Mouse (Mus musculus): ENCODE data around the gene Odf3l1. TPM values are rescaled to one million over a fixed set of nuclear protein-coding genes. Genes with fewer than 3 reads are reported as not detected.

The Odf3l1 gene
- total and polyA plus RNA-seq, 3 experiments = not detected

GRCm38 (mm10) chr9:56903662-56904061 lies 39.2 kb upstream of the Odf3l1 start:
- Histone ChIP-seq H3K27ac (ENCODE audit: insufficient read depth, low read depth) (no peak overlapping the region), H3K36me3 (replicated peaks in 1 of 2; ENCODE audit: control insufficient read depth in 1 of 2, insufficient read depth in 1 of 2, low read length in 1 of 2) (no peaks in the 10 kb centered on the region), H3K9ac (ENCODE audit: insufficient read depth, low read depth) (no peak overlapping the region), H3K4me3 (replicated peaks in 1 of 3; ENCODE audit: low read depth in 2 of 3, low read length in 2 of 3, poor library complexity in 1 of 3) (no peak overlapping the region), H3K79me2 (replicated peaks; ENCODE audit: control insufficient read depth, extremely low read depth, insufficient read depth, poor library complexity, severe bottlenecking) (no peaks in the 10 kb centered on the region), H3K4me1 (ENCODE audit: control insufficient read depth in 1 of 2, insufficient read depth in 2 of 2) (peaks cover 19 to 48% of the 10 kb centered on the region in 2 experiments), H3K4me2 (ENCODE audit: insufficient read depth, low read depth, poor library complexity, severe bottlenecking) (no peak overlapping the region), H3K27me3 (replicated peaks) (no peaks in the 10 kb centered on the region), H3K9me3 (replicated peaks; ENCODE audit: low read length) (no peaks in the 10 kb centered on the region)
- in situ Hi-C loops (cut with MboI; ENCODE audit: low pct_ligation_motif_present, low pct_unique_long_range_greater_than_20kb, low sequenced_read_pairs) = loop anchor here (5.0 kb wide), 1 partner anchor 34 kb away; the partner anchor contains the start of gene Imp3
- TF ChIP-seq MYC (IDR thresholded peaks at IDR 0.05; ENCODE audit: low read depth, low read length) (no peak), RCOR1 (conservative IDR thresholded peaks at IDR 0.05; ENCODE audit: low read depth, low read length) (no peak), ZKSCAN1 (IDR thresholded peaks at IDR 0.05; ENCODE audit: borderline replicate concordance, low read depth, low read length) (no peak)
- dilution Hi-C loops (cut with MboI; ENCODE audit: extremely low pct_ligation_motif_present, extremely low pct_unique_long_range_greater_than_20kb, low sequenced_read_pairs) = no loop called here
- no peak for DNase-seq (ENCODE audit: extremely low read depth)

- peaks cover 2% of the 10 kb centered on the region for H3K27me3 ChIP-seq (replicated peaks)
- no peaks in the 10 kb centered on the region for H3K79me2 ChIP-seq (replicated peaks; ENCODE audit: control insufficient read depth, extremely low read depth, insufficient read depth, poor library complexity, severe bottlenecking)
- peaks cover 14 to 44% of the 10 kb centered on the region in 2 experiments for H3K4me1 ChIP-seq (ENCODE audit: control insufficient read depth in 1 of 2, insufficient read depth in 2 of 2)
- H3K9me3 ChIP-seq (replicated peaks; ENCODE audit: low read length) = no peaks in the 10 kb centered on the region
- dilution Hi-C loops (cut with MboI; ENCODE audit: extremely low pct_ligation_motif_present, extremely low pct_unique_long_range_greater_than_20kb, low sequenced_read_pairs) = no loop called here
- H3K9ac ChIP-seq (ENCODE audit: insufficient read depth, low read depth) = no peak overlapping the region
- no peak overlapping the region for H3K4me3 ChIP-seq (replicated peaks in 1 of 3; ENCODE audit: low read depth in 2 of 3, low read length in 2 of 3, poor library complexity in 1 of 3)
- no peak for DNase-seq (ENCODE audit: extremely low read depth)
- no peak for TF ChIP-seq MYC (IDR thresholded peaks at IDR 0.05; ENCODE audit: low read depth, low read length)
- TF ChIP-seq GABPA (IDR thresholded peaks at IDR 0.05; ENCODE audit: insufficient replicate concordance, low read depth, low read length) = no peak
- TF ChIP-seq CHD1 (IDR thresholded peaks at IDR 0.05; ENCODE audit: low read depth, low read length) = no peak
- H3K36me3 ChIP-seq (replicated peaks in 1 of 2; ENCODE audit: control insufficient read depth in 1 of 2, insufficient read depth in 1 of 2, low read length in 1 of 2) = no peaks in the 10 kb centered on the region
- no peak overlapping the region for H3K27ac ChIP-seq (ENCODE audit: insufficient read depth, low read depth)
- H3K4me2 ChIP-seq (ENCODE audit: insufficient read depth, low read depth, poor library complexity, severe bottlenecking) = no peak overlapping the region
- in situ Hi-C loops (cut with MboI; ENCODE audit: low pct_ligation_motif_present, low pct_unique_long_range_greater_than_20kb, low sequenced_read_pairs) = loop anchor here (5.0 kb wide), 1 partner anchor 36 kb away; the partner anchor contains the start of gene Imp3
These were observed 36.7 kb upstream of the Odf3l1 start for GRCm38 (mm10) chr9:56901187-56901586.

GRCm38 (mm10) chr9:56900571-56900970 lies 36.1 kb upstream of the Odf3l1 start:
- no peak overlapping the region for H3K4me3 ChIP-seq (replicated peaks in 1 of 3; ENCODE audit: low read depth in 2 of 3, low read length in 2 of 3, poor library complexity in 1 of 3)
- H3K9me3 ChIP-seq (replicated peaks; ENCODE audit: low read length) = no peaks in the 10 kb centered on the region
- no peak for TF ChIP-seq MEF2A (IDR thresholded peaks at IDR 0.05; ENCODE audit: borderline replicate concordance, low read depth, low read length)
- TF ChIP-seq E2F4 (IDR thresholded peaks at IDR 0.05; ENCODE audit: insufficient replicate concordance, low read depth, low read length) = no peak
- no peak for TF ChIP-seq NELFE (IDR thresholded peaks at IDR 0.05; ENCODE audit: low read depth, low read length)
- TF ChIP-seq ETS1 (conservative IDR thresholded peaks at IDR 0.05; ENCODE audit: low read depth, low read length) = no peak
- no peak for TF ChIP-seq BHLHE40 (IDR thresholded peaks at IDR 0.05; ENCODE audit: low read depth, low read length)
- no peak for TF ChIP-seq EP300 (IDR thresholded peaks at IDR 0.05; ENCODE audit: low read length)
- TF ChIP-seq RCOR1 (conservative IDR thresholded peaks at IDR 0.05; ENCODE audit: low read depth, low read length) = no peak
- no peak for TF ChIP-seq CHD2 (IDR thresholded peaks at IDR 0.05; ENCODE audit: low read length)
- in situ Hi-C loops (cut with MboI; ENCODE audit: low pct_ligation_motif_present, low pct_unique_long_range_greater_than_20kb, low sequenced_read_pairs) (loop anchor here (5.0 kb wide), 1 partner anchor 37 kb away; the partner anchor contains the start of gene Imp3), dilution Hi-C loops (cut with MboI; ENCODE audit: extremely low pct_ligation_motif_present, extremely low pct_unique_long_range_greater_than_20kb, low sequenced_read_pairs) (no loop called here)
- no peaks in the 10 kb centered on the region for H3K36me3 ChIP-seq (replicated peaks in 1 of 2; ENCODE audit: control insufficient read depth in 1 of 2, insufficient read depth in 1 of 2, low read length in 1 of 2)
- H3K9ac ChIP-seq (ENCODE audit: insufficient read depth, low read depth) = no peak overlapping the region
- H3K27me3 ChIP-seq (replicated peaks) = peaks cover 2% of the 10 kb centered on the region
- H3K4me2 ChIP-seq (ENCODE audit: insufficient read depth, low read depth, poor library complexity, severe bottlenecking) = no peak overlapping the region
- H3K4me1 ChIP-seq (ENCODE audit: control insufficient read depth in 1 of 2, insufficient read depth in 2 of 2) = peaks cover 14 to 47% of the 10 kb centered on the region in 2 experiments
- H3K79me2 ChIP-seq (replicated peaks; ENCODE audit: control insufficient read depth, extremely low read depth, insufficient read depth, poor library complexity, severe bottlenecking) = no peaks in the 10 kb centered on the region
- no peak overlapping the region for H3K27ac ChIP-seq (ENCODE audit: insufficient read depth, low read depth)
- no peak for DNase-seq (ENCODE audit: extremely low read depth)

Data from CH12.LX (cell line).